Mouse (Mus musculus): ENCODE results near the gene St7. TPM values are rescaled to one million over a fixed set of nuclear protein-coding genes. Genes with fewer than 3 reads are reported as not detected.

St7 gene
- total RNA-seq (2014; rRNA removed) (57.7 and 67.3 TPM in 2 replicates), polyA plus RNA-seq (2015; fragmentation: Nextera tagmentation; extraction: Ambion mirVana) (40.0 and 41.9 TPM in 2 replicates)

- no peaks in the 10 kb centered on the region for H3K4me1 ChIP-seq (ENCODE audit: insufficient read depth)
- no peaks in the 10 kb centered on the region for H3K27me3 ChIP-seq (ENCODE audit: insufficient read depth, low read length)
- peak within 1 kb of the TSS; percentile 76 for H3K4me3 ChIP-seq (ENCODE audit: low read depth, low read length)
- no peaks in the 10 kb centered on the region for H3K9me3 ChIP-seq (ENCODE audit: low read length)
- no peaks in the 10 kb centered on the region for H3K36me3 ChIP-seq (ENCODE audit: insufficient read depth)
- WGBS: 82% methylated on average over 7 of the region's 7 CpGs
- peak within 1 kb of the TSS; percentile 83 for H3K27ac ChIP-seq (ENCODE audit: low read depth, low read length)
- no peak for ATAC-seq
- H3K9ac ChIP-seq: peak within 1 kb of the TSS; percentile 70
- no peak for DNase-seq
- H3K4me2 ChIP-seq (ENCODE audit: low read depth): peak within 1 kb of the TSS; percentile 89
- no peak for TF ChIP-seq CTCF (IDR thresholded peaks at IDR 0.05; ENCODE audit: low read depth)
These were observed at the start of gene St7 for GRCm38 (mm10) chr6:17692647-17693046. St7 (plus strand) TSS chr6:17692933.

- 75% methylated on average over 3 of the region's 3 CpGs for WGBS
- Histone ChIP-seq H3K4me3 (ENCODE audit: low read depth, low read length) (no peak overlapping the region), H3K4me2 (ENCODE audit: low read depth) (no peak overlapping the region), H3K36me3 (ENCODE audit: insufficient read depth) (peaks cover 10% of the 10 kb centered on the region; the same call in 1 of the 2 replicates), H3K27ac (ENCODE audit: low read depth, low read length) (no peak overlapping the region), H3K4me1 (ENCODE audit: insufficient read depth) (no peaks in the 10 kb centered on the region), H3K9me3 (ENCODE audit: low read length) (no peaks in the 10 kb centered on the region), H3K27me3 (ENCODE audit: insufficient read depth, low read length) (no peaks in the 10 kb centered on the region), H3K9ac (no peak overlapping the region)
- DNase-seq (no peak), ATAC-seq (no peak)
- TF ChIP-seq CTCF (IDR thresholded peaks at IDR 0.05; ENCODE audit: low read depth): no peak
These were observed 46.6 kb upstream of the St7 start for GRCm38 (mm10) chr6:17646107-17646506.

GRCm38 (mm10) chr6:17652132-17652531 is 40.6 kb upstream of the St7 start:
- H3K4me2 ChIP-seq (ENCODE audit: low read depth): no peak overlapping the region
- no peak for TF ChIP-seq CTCF (IDR thresholded peaks at IDR 0.05; ENCODE audit: low read depth)
- no peak overlapping the region for H3K9ac ChIP-seq
- ATAC-seq (no peak), DNase-seq (no peak)
- H3K36me3 ChIP-seq (ENCODE audit: insufficient read depth): peaks cover 20% of the 10 kb centered on the region
- H3K4me3 ChIP-seq (ENCODE audit: low read depth, low read length): no peak overlapping the region
- 92% methylated on average over 2 of the region's 2 CpGs for WGBS
- no peaks in the 10 kb centered on the region for H3K27me3 ChIP-seq (ENCODE audit: insufficient read depth, low read length)
- no peaks in the 10 kb centered on the region for H3K4me1 ChIP-seq (ENCODE audit: insufficient read depth)
- H3K9me3 ChIP-seq (ENCODE audit: low read length): no peaks in the 10 kb centered on the region
- H3K27ac ChIP-seq (ENCODE audit: low read depth, low read length): no peak overlapping the region

GRCm38 (mm10) chr6:17655080-17655479 is 37.7 kb upstream of the St7 start:
- no peak overlapping the region for H3K27ac ChIP-seq (ENCODE audit: low read depth, low read length)
- H3K4me2 ChIP-seq (ENCODE audit: low read depth): no peak overlapping the region
- no peaks in the 10 kb centered on the region for H3K27me3 ChIP-seq (ENCODE audit: insufficient read depth, low read length)
- H3K36me3 ChIP-seq (ENCODE audit: insufficient read depth): peaks cover 16% of the 10 kb centered on the region
- ATAC-seq: no peak
- H3K4me3 ChIP-seq (ENCODE audit: low read depth, low read length): no peak overlapping the region
- H3K9me3 ChIP-seq (ENCODE audit: low read length): no peaks in the 10 kb centered on the region
- DNase-seq: no peak
- WGBS: 94% methylated on average over 2 of the region's 2 CpGs
- no peaks in the 10 kb centered on the region for H3K4me1 ChIP-seq (ENCODE audit: insufficient read depth)
- H3K9ac ChIP-seq: no peak overlapping the region
- no peak for TF ChIP-seq CTCF (IDR thresholded peaks at IDR 0.05; ENCODE audit: low read depth)

- ATAC-seq: peak; percentile 61; the same call in 1 of the 2 replicates
- no peaks in the 10 kb centered on the region for H3K27me3 ChIP-seq (ENCODE audit: insufficient read depth, low read length)
- H3K9ac ChIP-seq: no peak overlapping the region
- DNase-seq: peak; percentile 64
- H3K4me3 ChIP-seq (ENCODE audit: low read depth, low read length): no peak overlapping the region
- no peaks in the 10 kb centered on the region for H3K4me1 ChIP-seq (ENCODE audit: insufficient read depth)
- no peak for TF ChIP-seq CTCF (IDR thresholded peaks at IDR 0.05; ENCODE audit: low read depth)
- 63% methylated on average over 1 of the region's 1 CpGs for WGBS
- H3K27ac ChIP-seq (ENCODE audit: low read depth, low read length): no peak overlapping the region
- no peak overlapping the region for H3K4me2 ChIP-seq (ENCODE audit: low read depth)
- no peaks in the 10 kb centered on the region for H3K9me3 ChIP-seq (ENCODE audit: low read length)
- H3K36me3 ChIP-seq (ENCODE audit: insufficient read depth): peaks cover 17% of the 10 kb centered on the region
These were observed 35.4 kb upstream of the St7 start for GRCm38 (mm10) chr6:17657308-17657707.

- Histone ChIP-seq H3K36me3 (ENCODE audit: insufficient read depth) (peaks cover 34% of the 10 kb centered on the region), H3K4me1 (ENCODE audit: insufficient read depth) (no peaks in the 10 kb centered on the region), H3K27me3 (ENCODE audit: insufficient read depth, low read length) (no peaks in the 10 kb centered on the region), H3K9me3 (ENCODE audit: low read length) (no peaks in the 10 kb centered on the region), H3K27ac (ENCODE audit: low read depth, low read length) (peak overlapping the region; percentile 6), H3K4me3 (ENCODE audit: low read depth, low read length) (no peak overlapping the region), H3K9ac (no peak overlapping the region), H3K4me2 (ENCODE audit: low read depth) (no peak overlapping the region)
- WGBS: 75% methylated on average over 7 of the region's 7 CpGs
- TF ChIP-seq CTCF (IDR thresholded peaks at IDR 0.05; ENCODE audit: low read depth): no peak
- DNase-seq (no peak), ATAC-seq (no peak)
These were observed 27.4 kb upstream of the St7 start for GRCm38 (mm10) chr6:17665348-17665747.

- ATAC-seq: peak; percentile 64
- no peak overlapping the region for H3K27ac ChIP-seq (ENCODE audit: low read depth, low read length)
- DNase-seq: peak; percentile 23
- H3K4me1 ChIP-seq (ENCODE audit: insufficient read depth): no peaks in the 10 kb centered on the region
- H3K9ac ChIP-seq: no peak overlapping the region
- no peak overlapping the region for H3K4me2 ChIP-seq (ENCODE audit: low read depth)
- TF ChIP-seq CTCF (IDR thresholded peaks at IDR 0.05; ENCODE audit: low read depth): no peak
- no peak overlapping the region for H3K4me3 ChIP-seq (ENCODE audit: low read depth, low read length)
- H3K27me3 ChIP-seq (ENCODE audit: insufficient read depth, low read length): no peaks in the 10 kb centered on the region
- peaks cover 30% of the 10 kb centered on the region for H3K36me3 ChIP-seq (ENCODE audit: insufficient read depth)
- H3K9me3 ChIP-seq (ENCODE audit: low read length): no peaks in the 10 kb centered on the region
These were observed 26.7 kb upstream of the St7 start for GRCm38 (mm10) chr6:17666024-17666423.
